Mouse (Mus musculus) embryonic facial prominence, embryonic 14.5 days (tissue): ENCODE measurements around the gene Uqcc1. TPM values are rescaled to one million over a fixed set of nuclear protein-coding genes. Genes with fewer than 3 reads are reported as not detected.

Experiments used
- ATAC-seq: fragments of 200-750 bp; cut with Nextera tagmentation; 2 replicates; pipeline ENCODE4 v1.8.0; 2017; ENCODE audit warnings: low read depth, moderate number of reproducible peaks, moderate TSS enrichment
- DNase-seq: peaks from one replicate; pipeline ENCODE4 v3.0.0-alpha.2; 2015; ENCODE audit warnings: low spot score
- H3K27ac ChIP-seq: fragments of 300-500 bp; sonication (generic); replicated peaks from 2 replicates; pipeline ENCODE4 v1.5.1; 2014; ENCODE audit warnings: low read depth, mild to moderate bottlenecking, low read length, moderate library complexity
- H3K27me3 ChIP-seq: fragments of 300-500 bp; sonication (generic); replicated peaks from 2 replicates; pipeline ENCODE4 v1.6.1; 2014; ENCODE audit warnings: low read length; ENCODE audit not compliant: control insufficient read depth, insufficient read depth
- H3K36me3 ChIP-seq: fragments of 300-500 bp; sonication (generic); 2 replicates; pipeline ENCODE4 v1.6.1; 2014; ENCODE audit warnings: low read length, mixed read lengths; ENCODE audit not compliant: control insufficient read depth, insufficient read depth
- H3K4me1 ChIP-seq: fragments of 300-500 bp; sonication (generic); 2 replicates; pipeline ENCODE4 v1.6.1; 2014; ENCODE audit warnings: antibody characterized with exemption, low read length; ENCODE audit not compliant: control insufficient read depth, insufficient read depth
- H3K4me2 ChIP-seq: fragments of 300-500 bp; sonication (generic); 2 replicates; pipeline ENCODE4 v1.6.1; 2014; ENCODE audit warnings: low read depth, mild to moderate bottlenecking, low read length, moderate library complexity, mixed read lengths
- H3K4me3 ChIP-seq: fragments of 300-500 bp; sonication (generic); 2 replicates; pipeline ENCODE4 v1.5.1; 2014; ENCODE audit warnings: low read depth, mild to moderate bottlenecking, low read length
- H3K9ac ChIP-seq: fragments of 300-500 bp; sonication (generic); 2 replicates; pipeline ENCODE4 v1.6.1; 2014; ENCODE audit warnings: low read depth, mild to moderate bottlenecking, low read length, moderate library complexity, mixed read lengths
- H3K9me3 ChIP-seq: fragments of 300-500 bp; sonication (generic); 2 replicates; pipeline ENCODE4 v1.6.1; 2016; ENCODE audit warnings: low read length; ENCODE audit not compliant: control insufficient read depth
- WGBS: fragments of 180-500 bp; shearing (Covaris S2); extraction: QIAGEN DNeasy Blood & Tissue Kit; methylation state at CpG from one replicate; pipeline ENCODE4 v1.1.7; 2014; 5-methylcytosine and 5-hydroxymethylcytosine counted together
- polyA plus RNA-seq: library from polyadenylated mRNA; unstranded; fragments of >200 nt; fragmentation: Nextera tagmentation; extraction: Ambion mirVana; gene quantifications from 2 replicates; pipeline ENCODE4 v1.2.1, GENCODE M21; 2014

Gene Uqcc1
- polyA plus RNA-seq, 1 experiment from 2014 or later = 65.9 TPM

GRCm38 (mm10) chr2:155878964-155879876, 50.9 kb downstream of the Uqcc1 start:
- no peak overlapping the region for H3K27ac ChIP-seq
- peaks cover 44% of the 10 kb centered on the region for H3K36me3 ChIP-seq
- H3K9ac ChIP-seq = no peak overlapping the region
- no peaks in the 10 kb centered on the region for H3K9me3 ChIP-seq
- ATAC-seq = no peak; the same call in 1 of the 2 replicates
- H3K4me1 ChIP-seq = no peaks in the 10 kb centered on the region; the same call in 1 of the 2 replicates
- H3K4me3 ChIP-seq = no peak overlapping the region
- no peak overlapping the region for H3K4me2 ChIP-seq
- 78% methylated on average over 20 of the region's 21 CpGs for WGBS
- no peaks in the 10 kb centered on the region for H3K27me3 ChIP-seq
- DNase-seq = peak; percentile 17

- H3K4me3 ChIP-seq = no peak overlapping the region
- H3K9ac ChIP-seq = no peak overlapping the region
- no peak for DNase-seq
- WGBS = 75% methylated on average over 6 of the region's 6 CpGs
- H3K4me1 ChIP-seq = peaks cover 2% of the 10 kb centered on the region; the same call in 1 of the 2 replicates
- ATAC-seq = no peak
- H3K9me3 ChIP-seq = no peaks in the 10 kb centered on the region
- H3K4me2 ChIP-seq = no peak overlapping the region
- peak overlapping the region; percentile 40; the same call in 1 of the 2 replicates for H3K27ac ChIP-seq
- peaks cover 35% of the 10 kb centered on the region for H3K36me3 ChIP-seq
- no peaks in the 10 kb centered on the region for H3K27me3 ChIP-seq
Measured at GRCm38 (mm10) chr2:155873636-155874035, 56.5 kb downstream of the Uqcc1 start.

- Histone ChIP-seq H3K4me2 (no peak overlapping the region), H3K4me3 (no peak overlapping the region), H3K36me3 (peaks cover 35% of the 10 kb centered on the region), H3K4me1 (peaks cover 2% of the 10 kb centered on the region; the same call in 1 of the 2 replicates), H3K27me3 (no peaks in the 10 kb centered on the region), H3K9ac (no peak overlapping the region), H3K9me3 (no peaks in the 10 kb centered on the region), H3K27ac (peak overlapping the region; percentile 40; the same call in 1 of the 2 replicates)
- ATAC-seq (peak; percentile 53; the same call in 1 of the 2 replicates), DNase-seq (peak; percentile 68)
- WGBS = 44% methylated on average over 10 of the region's 10 CpGs
Measured at GRCm38 (mm10) chr2:155872930-155873507, 57.1 kb downstream of the Uqcc1 start.

GRCm38 (mm10) chr2:155872486-155872885, 57.6 kb downstream of the Uqcc1 start:
- no peak overlapping the region for H3K4me2 ChIP-seq
- H3K27ac ChIP-seq = no peak overlapping the region
- WGBS = 78% methylated on average over 8 of the region's 8 CpGs
- H3K4me1 ChIP-seq = peaks cover 2% of the 10 kb centered on the region; the same call in 1 of the 2 replicates
- no peaks in the 10 kb centered on the region for H3K9me3 ChIP-seq
- no peaks in the 10 kb centered on the region for H3K27me3 ChIP-seq
- no peak for ATAC-seq
- no peak for DNase-seq
- peaks cover 32% of the 10 kb centered on the region for H3K36me3 ChIP-seq
- no peak overlapping the region for H3K9ac ChIP-seq
- no peak overlapping the region for H3K4me3 ChIP-seq

- Histone ChIP-seq H3K9me3 (no peaks in the 10 kb centered on the region), H3K36me3 (peaks cover 12% of the 10 kb centered on the region; the same call in 1 of the 2 replicates), H3K4me2 (no peak overlapping the region), H3K4me1 (0 out of 2 replicates have a peak, but pooled peaks cover 2% of the 10 kb centered on the region), H3K9ac (no peak overlapping the region), H3K27ac (no peak overlapping the region), H3K4me3 (no peak overlapping the region), H3K27me3 (no peaks in the 10 kb centered on the region)
- ATAC-seq (peak; percentile 58), DNase-seq (no peak)
- WGBS = 67% methylated on average over 5 of the region's 5 CpGs
Measured at GRCm38 (mm10) chr2:155869772-155870171, 60.3 kb downstream of the Uqcc1 start.

- WGBS = 93% methylated on average over 8 of the region's 8 CpGs
- no peak overlapping the region for H3K27ac ChIP-seq
- DNase-seq (no peak), ATAC-seq (no peak)
- no peak overlapping the region for H3K4me2 ChIP-seq
- H3K4me3 ChIP-seq = no peak overlapping the region
- H3K9ac ChIP-seq = no peak overlapping the region
- H3K36me3 ChIP-seq = 0 out of 2 replicates have a peak, but pooled peaks cover 5% of the 10 kb centered on the region
- no peaks in the 10 kb centered on the region for H3K27me3 ChIP-seq
- 0 out of 2 replicates have a peak, but pooled peaks cover 2% of the 10 kb centered on the region for H3K4me1 ChIP-seq
- H3K9me3 ChIP-seq = no peaks in the 10 kb centered on the region
Measured at GRCm38 (mm10) chr2:155868320-155868719, 61.8 kb downstream of the Uqcc1 start.

GRCm38 (mm10) chr2:155863301-155863867, 66.7 kb downstream of the Uqcc1 start:
- H3K27ac ChIP-seq = no peak overlapping the region
- no peak overlapping the region for H3K9ac ChIP-seq
- H3K27me3 ChIP-seq = no peaks in the 10 kb centered on the region
- no peaks in the 10 kb centered on the region for H3K36me3 ChIP-seq
- no peak overlapping the region for H3K4me3 ChIP-seq
- ATAC-seq (peak; percentile 44), DNase-seq (no peak)
- WGBS = 52% methylated on average over 11 of the region's 11 CpGs
- no peaks in the 10 kb centered on the region for H3K4me1 ChIP-seq
- no peaks in the 10 kb centered on the region for H3K9me3 ChIP-seq
- H3K4me2 ChIP-seq = no peak overlapping the region

- no peak overlapping the region for H3K9ac ChIP-seq
- 71% methylated on average over 13 of the region's 13 CpGs for WGBS
Measured at GRCm38 (mm10) chr2:155862573-155863300, 67.4 kb downstream of the Uqcc1 start.

More at GRCm38 (mm10) chr2:155862573-155863300, 67.4 kb downstream of the Uqcc1 start:
- H3K4me1 ChIP-seq = no peaks in the 10 kb centered on the region
- peak; percentile 56 for DNase-seq
- H3K4me3 ChIP-seq = no peak overlapping the region
- H3K27ac ChIP-seq = no peak overlapping the region
- H3K4me2 ChIP-seq = no peak overlapping the region
- H3K27me3 ChIP-seq = no peaks in the 10 kb centered on the region
- peak; percentile 87 for ATAC-seq
- 0 out of 2 replicates have a peak, but pooled peaks cover 4% of the 10 kb centered on the region for H3K36me3 ChIP-seq
- H3K9me3 ChIP-seq = no peaks in the 10 kb centered on the region
